Mouse (Mus musculus): ENCODE measurements around the gene Gm867.

The Gm867 gene

GRCm38 (mm10) chr10:75940520-75940919 is at the start of gene Gm867:
TSS of gene Gm867 (minus strand) at chr10:75940672.
- DNase-seq (ENCODE audit: low read depth, low spot score), result no peak

- DNase-seq (ENCODE audit: low read depth, low spot score), result no peak
Observed at GRCm38 (mm10) chr10:75979432-75979831, 39.0 kb upstream of the Gm867 start.

GRCm38 (mm10) chr10:75978835-75979157 is 38.3 kb upstream of the Gm867 start:
- no peak for DNase-seq (ENCODE audit: low read depth, low spot score)

- peak; percentile 10 for DNase-seq (ENCODE audit: low read depth, low spot score)
Observed at GRCm38 (mm10) chr10:75978119-75978834, 37.8 kb upstream of the Gm867 start.

- peak; percentile 65 for DNase-seq (ENCODE audit: low read depth, low spot score)
Observed at GRCm38 (mm10) chr10:75975216-75975615, 34.7 kb upstream of the Gm867 start.

- DNase-seq (ENCODE audit: low read depth, low spot score), result no peak
Observed at GRCm38 (mm10) chr10:75973846-75974245, 33.4 kb upstream of the Gm867 start.

- no peak for DNase-seq (ENCODE audit: low read depth, low spot score)
Observed at GRCm38 (mm10) chr10:75954381-75954811, 13.9 kb upstream of the Gm867 start, which contains the start of gene Gm5134. TSS of gene Gm5134 (plus strand) at chr10:75954514.

- DNase-seq (ENCODE audit: low read depth, low spot score), result peak; percentile 75
Observed at GRCm38 (mm10) chr10:75951424-75952050, 11.1 kb upstream of the Gm867 start.

- no peak for DNase-seq (ENCODE audit: low read depth, low spot score)
Observed at GRCm38 (mm10) chr10:75950791-75951210, 10.3 kb upstream of the Gm867 start.

GRCm38 (mm10) chr10:75949053-75950045 is 8.9 kb upstream of the Gm867 start:
- peak; percentile 89 for DNase-seq (ENCODE audit: low read depth, low spot score)

- DNase-seq (ENCODE audit: low read depth, low spot score), result peak; percentile 63
Observed at GRCm38 (mm10) chr10:75948079-75948478, 7.6 kb upstream of the Gm867 start.

- DNase-seq (ENCODE audit: low read depth, low spot score), result no peak
Observed at GRCm38 (mm10) chr10:75945896-75946295, 5.4 kb upstream of the Gm867 start.

GRCm38 (mm10) chr10:75945213-75945612 is 4.7 kb upstream of the Gm867 start:
- DNase-seq (ENCODE audit: low read depth, low spot score), result no peak

GRCm38 (mm10) chr10:75944066-75944772 is 3.7 kb upstream of the Gm867 start:
- no peak for DNase-seq (ENCODE audit: low read depth, low spot score)

GRCm38 (mm10) chr10:75942736-75943477 is 2.4 kb upstream of the Gm867 start, which contains the start of gene Vpreb3:
TSS of gene Vpreb3 (plus strand) at chr10:75943057.
- no peak for DNase-seq (ENCODE audit: low read depth, low spot score)

GRCm38 (mm10) chr10:75941042-75941824 is 761 bp upstream of the Gm867 start:
- no peak for DNase-seq (ENCODE audit: low read depth, low spot score)

- no peak for DNase-seq (ENCODE audit: low read depth, low spot score)
Observed at GRCm38 (mm10) chr10:75939481-75940234, 814 bp downstream of the Gm867 start.

- DNase-seq (ENCODE audit: low read depth, low spot score), result peak; percentile 53
Observed at GRCm38 (mm10) chr10:75937851-75938643, 2.4 kb downstream of the Gm867 start.

Measured in A20 (cell line).